Mouse (Mus musculus) hindbrain, embryonic 11.5 days (tissue): Measurements from ENCODE around the gene Fgfr2. TPM values are rescaled to one million over a fixed set of nuclear protein-coding genes. Genes with fewer than 3 reads are reported as not detected.
"Not testable (repeated sequence)": the region's sequence is repeated elsewhere in the genome, so short reads cannot be mapped to it uniquely, and the experiment has no call there.

ENCODE experiments used
- ATAC-seq: fragments of 200-750 bp; cut with Nextera tagmentation; 2 replicates; pipeline ENCODE4 v1.8.0; 2017; ENCODE audit warnings: mild to moderate bottlenecking, moderate TSS enrichment, moderate library complexity; ENCODE audit not compliant: low FRiP score
- DNase-seq: peaks from one replicate; pipeline ENCODE4 v3.0.0-alpha.2; 2015; ENCODE audit warnings: low spot score
- H3K27ac ChIP-seq: fragments of 300-500 bp; sonication (generic); 2 replicates; pipeline ENCODE4 v1.5.1; 2014; ENCODE audit warnings: mild to moderate bottlenecking, low read depth, low read length
- H3K27me3 ChIP-seq: fragments of 300-500 bp; sonication (generic); 2 replicates; pipeline ENCODE4 v1.6.1; 2014; ENCODE audit warnings: mild to moderate bottlenecking, low read length, moderate library complexity, mixed read lengths; ENCODE audit not compliant: control insufficient read depth, insufficient read depth
- H3K36me3 ChIP-seq: fragments of 300-500 bp; sonication (generic); 2 replicates; pipeline ENCODE4 v1.6.1; 2014; ENCODE audit warnings: mild to moderate bottlenecking, low read length, moderate library complexity, mixed read lengths; ENCODE audit not compliant: control insufficient read depth, insufficient read depth
- H3K4me1 ChIP-seq: fragments of 300-500 bp; sonication (generic); replicated peaks from 2 replicates; pipeline ENCODE4 v1.6.1; 2014; ENCODE audit warnings: low read length, mixed read lengths; ENCODE audit not compliant: control insufficient read depth, insufficient read depth
- H3K4me2 ChIP-seq: fragments of 300-500 bp; sonication (generic); replicated peaks from 2 replicates; pipeline ENCODE4 v1.6.1; 2014; ENCODE audit warnings: mild to moderate bottlenecking, low read depth, low read length
- H3K4me3 ChIP-seq: fragments of 300-500 bp; sonication (generic); 2 replicates; pipeline ENCODE4 v1.5.1; 2014; ENCODE audit warnings: low read depth, low read length
- H3K9ac ChIP-seq: fragments of 300-500 bp; sonication (generic); 2 replicates; pipeline ENCODE4 v1.6.1; 2014; ENCODE audit warnings: low read depth, low read length
- H3K9me3 ChIP-seq: fragments of 300-500 bp; sonication (generic); 2 replicates; pipeline ENCODE4 v1.6.1; 2016; ENCODE audit warnings: low read length; ENCODE audit not compliant: control insufficient read depth
- WGBS: fragments of 180-500 bp; shearing (Covaris S2); extraction: QIAGEN DNeasy Blood & Tissue Kit; methylation state at CpG from one replicate; pipeline ENCODE4 v1.1.7; 2014; 5-methylcytosine and 5-hydroxymethylcytosine counted together
- polyA plus RNA-seq: library from polyadenylated mRNA; unstranded; fragments of >200 nt; fragmentation: Nextera tagmentation; extraction: Ambion mirVana; gene quantifications from 2 replicates; pipeline ENCODE4 v1.2.1, GENCODE M21; 2014

Fgfr2 gene
- polyA plus RNA-seq, 1 experiment from 2014 or later = 71.3 TPM

- H3K4me3 ChIP-seq = no peak overlapping the region
- no peaks in the 10 kb centered on the region for H3K36me3 ChIP-seq
- DNase-seq (no peak), ATAC-seq (0 out of 2 replicates have a peak, but pooled peaks have one; percentile 17)
- H3K9me3 ChIP-seq = no peaks in the 10 kb centered on the region
- no peaks in the 10 kb centered on the region for H3K27me3 ChIP-seq
- H3K27ac ChIP-seq = peak overlapping the region; percentile 84
- H3K9ac ChIP-seq = no peak overlapping the region
- 69% methylated on average over 7 of the region's 7 CpGs for WGBS
- no peak overlapping the region for H3K4me2 ChIP-seq
- peaks cover 3% of the 10 kb centered on the region for H3K4me1 ChIP-seq
Observed at GRCm38 (mm10) chr7:130668729-130669281, 2454.3 kb downstream of the Fgfr2 start.

DNA sequence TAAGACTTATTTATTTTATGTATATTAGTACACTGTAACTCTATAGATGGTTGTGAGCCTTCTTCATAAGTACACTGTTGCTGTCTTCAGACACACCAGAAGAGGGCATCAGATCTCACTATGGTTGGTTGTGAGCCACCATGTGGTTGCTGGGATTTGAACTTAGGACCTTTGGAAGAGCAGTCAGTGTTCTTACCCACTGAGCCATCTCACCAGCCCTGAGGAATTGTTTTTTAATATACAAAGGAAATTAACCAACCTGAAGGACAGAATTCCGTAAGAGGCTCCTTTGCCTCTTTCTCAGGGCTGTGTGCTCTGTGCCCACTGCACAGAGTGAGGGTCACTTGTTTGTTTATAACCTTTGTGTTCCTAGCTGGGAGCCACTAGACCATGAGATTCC, 2455.1 kb downstream of the Fgfr2 start:
- DNase-seq, H3K9ac ChIP-seq, H3K27me3 ChIP-seq, H3K4me3 ChIP-seq, ATAC-seq, H3K4me2 ChIP-seq, H3K36me3 ChIP-seq, H3K4me1 ChIP-seq, H3K9me3 ChIP-seq: not testable (repeated sequence)
- WGBS = 74% methylated on average over 1 of the region's 1 CpGs
- H3K27ac ChIP-seq = peak overlapping the region; percentile 84; the same call in 1 of the 2 replicates

GRCm38 (mm10) chr7:130665358-130665757, 2457.8 kb downstream of the Fgfr2 start:
- DNase-seq (no peak), ATAC-seq (no peak)
- Histone ChIP-seq H3K27me3 (no peaks in the 10 kb centered on the region), H3K27ac (no peak overlapping the region), H3K4me2 (no peak overlapping the region), H3K9ac (no peak overlapping the region), H3K36me3 (no peaks in the 10 kb centered on the region), H3K4me3 (no peak overlapping the region), H3K4me1 (peaks cover 8% of the 10 kb centered on the region), H3K9me3 (no peaks in the 10 kb centered on the region)
- 97% methylated on average over 9 of the region's 9 CpGs for WGBS

DNA sequence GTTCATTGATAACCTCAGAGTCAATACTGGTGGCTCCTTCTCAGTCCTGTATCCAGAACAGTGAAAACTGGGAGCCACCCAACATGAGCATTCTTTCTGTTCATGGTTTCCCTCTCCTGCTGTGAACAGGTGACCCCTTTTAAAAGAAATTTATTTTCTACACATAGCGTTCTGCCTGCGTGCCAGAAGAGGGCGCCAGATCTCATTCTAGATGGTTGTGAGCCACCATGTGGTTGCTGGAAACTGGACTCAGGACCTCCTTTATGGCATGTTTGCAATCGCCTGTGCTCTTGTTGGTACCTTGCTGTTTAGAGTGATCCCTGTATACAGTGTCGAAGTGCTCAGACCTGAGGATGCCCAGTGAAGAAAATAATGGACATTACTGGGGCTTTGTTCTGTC, 2458.5 kb downstream of the Fgfr2 start:
- no peaks in the 10 kb centered on the region for H3K27me3 ChIP-seq
- no peak for DNase-seq
- no peak overlapping the region for H3K27ac ChIP-seq
- no peak for ATAC-seq
- H3K4me2 ChIP-seq = no peak overlapping the region
- H3K9me3 ChIP-seq = no peaks in the 10 kb centered on the region
- H3K36me3 ChIP-seq = no peaks in the 10 kb centered on the region
- 82% methylated on average over 5 of the region's 5 CpGs for WGBS
- peaks cover 8% of the 10 kb centered on the region for H3K4me1 ChIP-seq
- no peak overlapping the region for H3K4me3 ChIP-seq
- H3K9ac ChIP-seq = no peak overlapping the region

DNA sequence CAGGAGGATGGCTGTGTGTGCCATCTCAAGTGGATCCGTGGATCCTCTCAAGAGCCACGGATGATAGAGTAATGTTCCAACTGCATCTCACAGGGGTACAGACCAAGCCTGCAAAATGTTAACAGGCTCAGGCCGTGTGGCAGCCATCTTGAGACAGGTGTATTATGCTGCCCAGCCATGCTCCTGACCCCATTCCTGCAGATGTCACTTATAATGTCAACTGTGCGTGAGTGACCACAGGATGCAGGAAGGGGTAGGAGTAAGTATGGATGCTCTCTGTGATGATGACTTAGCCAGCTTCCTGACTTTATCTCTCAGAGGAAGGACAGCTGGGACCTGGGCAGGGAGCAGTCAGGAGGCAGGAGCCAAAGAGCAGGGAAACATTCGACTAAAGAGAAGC, 2459.1 kb downstream of the Fgfr2 start:
- no peak overlapping the region for H3K9ac ChIP-seq
- 96% methylated on average over 5 of the region's 5 CpGs for WGBS
- peaks cover 8% of the 10 kb centered on the region for H3K4me1 ChIP-seq
- no peaks in the 10 kb centered on the region for H3K27me3 ChIP-seq
- no peak overlapping the region for H3K4me3 ChIP-seq
- ATAC-seq (no peak), DNase-seq (no peak)
- no peak overlapping the region for H3K4me2 ChIP-seq
- no peaks in the 10 kb centered on the region for H3K36me3 ChIP-seq
- no peak overlapping the region for H3K27ac ChIP-seq
- no peaks in the 10 kb centered on the region for H3K9me3 ChIP-seq

- Histone ChIP-seq H3K9ac (no peak overlapping the region), H3K4me2 (no peak overlapping the region), H3K9me3 (no peaks in the 10 kb centered on the region), H3K27ac (no peak overlapping the region), H3K27me3 (no peaks in the 10 kb centered on the region), H3K4me1 (0 out of 2 replicates have a peak, but pooled peaks cover 5% of the 10 kb centered on the region), H3K36me3 (no peaks in the 10 kb centered on the region), H3K4me3 (no peak overlapping the region)
- 67% methylated on average over 4 of the region's 4 CpGs for WGBS
- DNase-seq = no peak
- ATAC-seq = no peak
Observed at GRCm38 (mm10) chr7:130662869-130663268, 2460.3 kb downstream of the Fgfr2 start.

DNA sequence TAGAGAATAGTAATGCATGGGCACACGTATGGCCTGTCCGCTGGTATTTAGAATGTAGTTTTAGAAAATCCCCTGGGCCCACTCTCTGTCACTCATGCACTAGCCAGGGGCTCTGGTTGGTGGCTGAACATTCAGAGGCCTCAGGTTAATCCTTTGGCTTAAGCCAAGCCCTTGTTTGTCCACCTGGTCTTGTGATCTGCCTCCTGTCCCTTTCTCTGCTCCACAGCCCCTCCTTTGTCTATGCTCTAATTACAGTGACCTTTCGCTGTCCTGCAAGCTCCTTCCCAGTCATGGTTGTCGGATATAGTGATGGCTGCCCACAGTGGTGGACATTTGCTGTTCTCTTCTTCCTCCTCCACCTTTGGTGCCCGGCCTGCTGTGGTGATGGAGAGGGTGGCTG, 2460.9 kb downstream of the Fgfr2 start:
- H3K27ac ChIP-seq = no peak overlapping the region
- no peak overlapping the region for H3K4me3 ChIP-seq
- no peaks in the 10 kb centered on the region for H3K27me3 ChIP-seq
- DNase-seq (no peak), ATAC-seq (no peak)
- H3K9ac ChIP-seq = no peak overlapping the region
- H3K36me3 ChIP-seq = no peaks in the 10 kb centered on the region
- H3K4me2 ChIP-seq = no peak overlapping the region
- no peaks in the 10 kb centered on the region for H3K9me3 ChIP-seq
- WGBS = 54% methylated on average over 5 of the region's 5 CpGs
- 0 out of 2 replicates have a peak, but pooled peaks cover 5% of the 10 kb centered on the region for H3K4me1 ChIP-seq

GRCm38 (mm10) chr7:130659129-130659528, 2464.0 kb downstream of the Fgfr2 start:
- Histone ChIP-seq H3K4me1 (peaks cover 5% of the 10 kb centered on the region; the same call in 1 of the 2 replicates), H3K9ac (no peak overlapping the region), H3K4me3 (no peak overlapping the region), H3K27me3 (no peaks in the 10 kb centered on the region), H3K27ac (no peak overlapping the region), H3K4me2 (no peak overlapping the region), H3K9me3 (no peaks in the 10 kb centered on the region), H3K36me3 (no peaks in the 10 kb centered on the region)
- no peak for DNase-seq
- ATAC-seq = no peak
- 91% methylated on average over 5 of the region's 5 CpGs for WGBS

- Histone ChIP-seq H3K27ac (no peak overlapping the region), H3K27me3 (no peaks in the 10 kb centered on the region), H3K36me3 (no peaks in the 10 kb centered on the region), H3K4me1 (peaks cover 5% of the 10 kb centered on the region; the same call in 1 of the 2 replicates), H3K4me2 (no peak overlapping the region), H3K9me3 (no peaks in the 10 kb centered on the region), H3K4me3 (no peak overlapping the region), H3K9ac (no peak overlapping the region)
- WGBS = 87% methylated on average over 13 of the region's 13 CpGs
- no peak for ATAC-seq
- no peak for DNase-seq
Observed at GRCm38 (mm10) chr7:130657751-130658150, 2465.4 kb downstream of the Fgfr2 start.
